ENCODE assay signal across 13 mouse cellular contexts in the genomic region with DNA sequence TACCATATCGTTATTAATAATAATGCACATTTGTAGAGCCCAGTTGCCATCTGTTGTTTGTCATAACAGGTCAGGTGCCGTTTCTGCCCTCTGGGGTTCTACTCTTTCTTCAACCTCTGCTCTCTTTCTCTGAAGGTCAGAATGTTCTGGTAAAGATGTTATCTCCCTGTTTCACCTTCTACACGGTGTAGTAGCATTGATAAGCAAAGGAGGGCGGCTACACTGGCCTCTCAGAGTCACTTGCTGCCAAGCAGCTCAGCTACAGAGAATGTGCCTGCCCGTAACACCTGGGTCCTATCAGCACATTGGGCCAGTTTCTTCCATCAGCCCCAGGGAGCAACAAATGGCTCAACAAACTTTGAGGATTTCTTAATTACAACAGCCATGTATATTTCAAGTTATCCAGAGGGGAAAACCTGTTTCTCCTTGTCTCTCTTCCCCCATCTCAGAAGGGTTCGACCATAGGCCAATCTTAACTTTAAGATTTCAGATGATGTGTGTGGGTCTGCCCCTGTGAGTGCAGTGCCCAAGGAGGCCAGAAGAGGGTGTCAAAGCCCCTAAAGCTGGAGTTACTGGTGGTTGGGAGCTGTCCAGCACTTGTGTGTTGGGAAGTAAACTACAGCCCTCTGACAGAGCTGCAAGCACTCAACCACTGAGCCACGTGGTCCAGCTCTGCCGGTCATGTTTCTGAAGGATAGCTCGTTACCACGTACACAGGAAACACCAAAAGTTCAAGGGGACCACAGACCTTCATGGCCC. TPM values are rescaled to one million over a fixed set of nuclear protein-coding genes. Genes with fewer than 3 reads are reported as not detected.
DNase-seq lines count a peak whose midpoint lies in the region; ATAC-seq and TF ChIP-seq lines count a peak whose summit lies in the region.
"Had no signal": no experiment of that assay in that cellular context is flagged by ENCODE, and none has a peak within 500 bp of the region (broad histone marks: within the 10 kb centered on the region; RNA-seq: fewer than 3 reads in every experiment).

No protein-coding gene starts in this region.

- DNase-seq in liver, embryonic 14.5 days (ENCODE audit: low read depth in 3 of 3, low spot score in 3 of 3): no peak
- DNase-seq in liver, embryonic 11.5 days (ENCODE audit: low spot score): no peak
- DNase-seq in CH12.LX (ENCODE audit: extremely low read depth) (no peak), R1 (ENCODE audit: low read depth, low spot score) (peak; percentile 89)
- no peak for DNase-seq in left cerebral cortex, adult 2 months (ENCODE audit: extremely low spot score in 1 of 2, low spot score in 2 of 2)
- no peak for DNase-seq in left cerebral cortex, adult 11 months (ENCODE audit: low spot score)
- DNase-seq: cerebellum, adult 9-11 months; kidney, postnatal 10 days; left cerebral cortex, postnatal 4 days had no signal

- H3K27ac ChIP-seq in liver, embryonic 14.5 days: no peak overlapping the region
- H3K27ac ChIP-seq in liver, embryonic 11.5 days (ENCODE audit: low read depth, low read length): no peak overlapping the region
- H3K27ac ChIP-seq in CH12.LX (ENCODE audit: insufficient read depth, low read depth): no peak overlapping the region
- H3K27ac ChIP-seq in left cerebral cortex, adult 2 months: no peak overlapping the region
- no peak overlapping the region for H3K27ac ChIP-seq in forebrain, embryonic 13.5 days
- H3K27ac ChIP-seq: macrophage had no signal

- H3K79me2 ChIP-seq in CH12.LX (replicated peaks; ENCODE audit: control insufficient read depth, extremely low read depth, insufficient read depth, poor library complexity, severe bottlenecking): no peaks in the 10 kb centered on the region

- 74% methylated on average over 10 of the region's 10 CpGs for WGBS in liver, embryonic 14.5 days (ENCODE audit: insufficient replicate concordance)
- 86% methylated on average over 10 of the region's 10 CpGs for WGBS in liver, embryonic 11.5 days
- 95% methylated on average over 10 of the region's 10 CpGs for WGBS in forebrain, embryonic 13.5 days

- peaks cover 0 to 4% of the 10 kb centered on the region in 2 experiments; a peak in 1 of 4 replicates for H3K4me1 ChIP-seq in liver, embryonic 14.5 days (replicated peaks; ENCODE audit: control insufficient read depth in 2 of 2, insufficient read depth in 2 of 2, low read length in 1 of 2)
- no peaks in the 10 kb centered on the region for H3K4me1 ChIP-seq in liver, embryonic 11.5 days (replicated peaks; ENCODE audit: control insufficient read depth, insufficient read depth, low read length)
- peaks cover 0 to 4% of the 10 kb centered on the region in 2 experiments; a peak in 1 of 4 replicates for H3K4me1 ChIP-seq in CH12.LX (ENCODE audit: control insufficient read depth in 1 of 2, insufficient read depth in 2 of 2)
- H3K4me1 ChIP-seq in forebrain, embryonic 13.5 days: no peaks in the 10 kb centered on the region

- H3K9ac ChIP-seq in liver, embryonic 14.5 days (replicated peaks): no peak overlapping the region
- no peak overlapping the region for H3K9ac ChIP-seq in liver, embryonic 11.5 days (ENCODE audit: low read depth, low read length)
- no peak overlapping the region for H3K9ac ChIP-seq in CH12.LX (ENCODE audit: insufficient read depth, low read depth)
- H3K9ac ChIP-seq in forebrain, embryonic 13.5 days: no peak overlapping the region

- TF ChIP-seq EP300 in liver, embryonic 14.5 days (IDR thresholded peaks at IDR 0.05; ENCODE audit: low read depth): no peak
- TF ChIP-seq EP300 in CH12.LX (IDR thresholded peaks at IDR 0.05; ENCODE audit: low read length): no peak

- intact Hi-C loops in left cerebral cortex, adult 2 months (cut with DNase I): no loop called here

- H3K4me2 ChIP-seq in liver, embryonic 14.5 days (ENCODE audit: low read depth): no peak overlapping the region
- H3K4me2 ChIP-seq in liver, embryonic 11.5 days: no peak overlapping the region
- H3K4me2 ChIP-seq in CH12.LX (ENCODE audit: insufficient read depth, low read depth, poor library complexity, severe bottlenecking): no peak overlapping the region
- H3K4me2 ChIP-seq in forebrain, embryonic 13.5 days: no peak overlapping the region

- no peak overlapping the region for H3K4me3 ChIP-seq in liver, embryonic 14.5 days (ENCODE audit: insufficient read depth in 1 of 2, low read depth in 2 of 2, low read length in 2 of 2)
- H3K4me3 ChIP-seq in liver, embryonic 11.5 days (ENCODE audit: low read depth, low read length): no peak overlapping the region
- no peak overlapping the region for H3K4me3 ChIP-seq in CH12.LX (replicated peaks in 1 of 3; ENCODE audit: low read depth in 2 of 3, low read length in 2 of 3, poor library complexity in 1 of 3)
- H3K4me3 ChIP-seq in left cerebral cortex, adult 2 months: no peak overlapping the region
- H3K4me3 ChIP-seq in forebrain, embryonic 13.5 days: no peak overlapping the region
- H3K4me3 ChIP-seq: erythroblast, embryonic 14.5 days had no signal

- H3K27me3 ChIP-seq in liver, embryonic 14.5 days (ENCODE audit: control insufficient read depth, insufficient read depth, low read length): no peaks in the 10 kb centered on the region
- no peaks in the 10 kb centered on the region for H3K27me3 ChIP-seq in liver, embryonic 11.5 days (replicated peaks; ENCODE audit: control insufficient read depth, insufficient read depth, low read length)
- H3K27me3 ChIP-seq in CH12.LX (replicated peaks): no peaks in the 10 kb centered on the region
- H3K27me3 ChIP-seq in forebrain, embryonic 13.5 days: no peaks in the 10 kb centered on the region

- peak; percentile 47; the same call in 1 of the 2 replicates for TF ChIP-seq CTCF in liver, embryonic 14.5 days (IDR thresholded peaks at IDR 0.05; ENCODE audit: low read depth)
- peak in 1 of 2 experiments; percentile 30; a peak in 2 of 4 replicates for TF ChIP-seq CTCF in CH12.LX (conservative IDR thresholded peaks at IDR 0.05 in 1 of 2, IDR thresholded peaks at IDR 0.05 in 1 of 2; ENCODE audit: low read depth in 2 of 2, low read length in 2 of 2)
- no peak; the same call in 1 of the 2 replicates for TF ChIP-seq CTCF in left cerebral cortex, adult 2 months (IDR thresholded peaks at IDR 0.05)

- H3K36me3 ChIP-seq in liver, embryonic 14.5 days (replicated peaks; ENCODE audit: control insufficient read depth, insufficient read depth, low read depth): no peaks in the 10 kb centered on the region
- H3K36me3 ChIP-seq in liver, embryonic 11.5 days (ENCODE audit: control insufficient read depth, insufficient read depth, low read length): no peaks in the 10 kb centered on the region
- peaks cover 0 to 36% of the 10 kb centered on the region in 2 experiments for H3K36me3 ChIP-seq in CH12.LX (replicated peaks in 1 of 2; ENCODE audit: control insufficient read depth in 1 of 2, insufficient read depth in 1 of 2, low read length in 1 of 2)
- no peaks in the 10 kb centered on the region for H3K36me3 ChIP-seq in forebrain, embryonic 13.5 days (ENCODE audit: poor library complexity, severe bottlenecking)

- peak; percentile 4; the same call in 1 of the 2 replicates for TF ChIP-seq RAD21 in CH12.LX (IDR thresholded peaks at IDR 0.05; ENCODE audit: low read depth, low read length)

- no peaks in the 10 kb centered on the region for H3K9me3 ChIP-seq in liver, embryonic 14.5 days (ENCODE audit: control insufficient read depth, low read length)
- H3K9me3 ChIP-seq in liver, embryonic 11.5 days (ENCODE audit: control insufficient read depth, low read length): no peaks in the 10 kb centered on the region
- peaks cover 5% of the 10 kb centered on the region for H3K9me3 ChIP-seq in CH12.LX (replicated peaks; ENCODE audit: low read length)
- no peaks in the 10 kb centered on the region for H3K9me3 ChIP-seq in forebrain, embryonic 13.5 days (replicated peaks)

- in situ Hi-C loops in CH12.LX (cut with MboI; ENCODE audit: low pct_ligation_motif_present, low pct_unique_long_range_greater_than_20kb, low sequenced_read_pairs): loop anchor here (5.0 kb wide), 1 partner anchor 38 kb away; a partner anchor contains a TSS

- no peak for TF ChIP-seq POLR2A in CH12.LX (IDR thresholded peaks at IDR 0.05; ENCODE audit: low read depth, low read length)

- dilution Hi-C loops in CH12.LX (cut with MboI; ENCODE audit: extremely low pct_ligation_motif_present, extremely low pct_unique_long_range_greater_than_20kb, low sequenced_read_pairs): no loop called here

- ATAC-seq in liver, embryonic 14.5 days (ENCODE audit: insufficient read depth): no peak
- no peak for ATAC-seq in liver, embryonic 11.5 days (replicated peaks; ENCODE audit: low FRiP score)
- 0 out of 2 replicates have a peak, but pooled peaks have one; percentile 18 for ATAC-seq in megakaryocyte-erythroid progenitor cell, adult 5-6 weeks (replicated peaks; ENCODE audit: low FRiP score, low TSS enrichment, poor library complexity, severe bottlenecking)
- ATAC-seq in forebrain, embryonic 13.5 days: no peak

TF ChIP-seq in CH12.LX, 34 proteins besides CTCF, POLR2A, EP300 and RAD21:
- no peak for TF ChIP-seq POLR2AphosphoS2 (IDR thresholded peaks at IDR 0.05; ENCODE audit: low read depth, low read length)
- TF ChIP-seq KAT2A (IDR thresholded peaks at IDR 0.05; ENCODE audit: insufficient replicate concordance, low read length): no peak
- TF ChIP-seq SMC3 (IDR thresholded peaks at IDR 0.05; ENCODE audit: low read depth, low read length): peak; percentile 30

RNA-seq across cellular contexts. Expression of a gene that starts 21.1 kb away (rescaled TPM):
- polyA plus RNA-seq in liver, embryonic 14.5 days (2012; rRNA removed): 3.6 and 4.8 TPM in 2 replicates
- 7.4 and 8.3 TPM in 2 replicates for polyA plus RNA-seq in liver, embryonic 14.5 days (2014; fragmentation: Nextera tagmentation; extraction: Ambion mirVana)
- polyA plus RNA-seq in liver, embryonic 11.5 days (2014; fragmentation: Nextera tagmentation; extraction: Ambion mirVana): 17.9 and 21.9 TPM in 2 replicates
- total RNA-seq in CH12.LX (2012; rRNA removed) (7.8 and 8.4 TPM in 2 replicates), CH12.LX (2014; rRNA removed) (9.5 and 10.4 TPM in 2 replicates)
- 8.8 and 9.9 TPM in 2 replicates for polyA plus RNA-seq in CH12.LX (2012; ENCODE audit: insufficient read length, low read depth)
- total RNA-seq in megakaryocyte-erythroid progenitor cell, adult 5-6 weeks (2014; fragmentation: Nextera tagmentation): 18.7 and 28.4 TPM in 2 replicates
- total RNA-seq in megakaryocyte-erythroid progenitor cell, adult 5-6 weeks (2017): 23.4 and 23.7 TPM in 2 replicates
- 10 to 100 TPM; 34.4 to 36.2 TPM for total RNA-seq in left cerebral cortex, adult 2 months (2021)
- polyA plus RNA-seq in forebrain, embryonic 13.5 days (2015; fragmentation: Nextera tagmentation; extraction: Ambion mirVana): 41.2 and 42.5 TPM in 2 replicates

RNA-seq across cellular contexts. Expression of a gene that starts 39.1 kb away (rescaled TPM):
- 12.7 and 16.4 TPM in 2 replicates for polyA plus RNA-seq in liver, embryonic 14.5 days (2012; rRNA removed)
- 29.4 and 34.5 TPM in 2 replicates for polyA plus RNA-seq in liver, embryonic 14.5 days (2014; fragmentation: Nextera tagmentation; extraction: Ambion mirVana)
- polyA plus RNA-seq in liver, embryonic 11.5 days (2014; fragmentation: Nextera tagmentation; extraction: Ambion mirVana): 41.8 and 43.0 TPM in 2 replicates
- total RNA-seq in CH12.LX (2012; rRNA removed): 10.7 and 10.8 TPM in 2 replicates
- 17.1 and 18.4 TPM in 2 replicates for total RNA-seq in CH12.LX (2014; rRNA removed)
- polyA plus RNA-seq in CH12.LX (2012; ENCODE audit: insufficient read length, low read depth): 13.7 and 18.1 TPM in 2 replicates
- 8.7 and 10.9 TPM in 2 replicates for total RNA-seq in megakaryocyte-erythroid progenitor cell, adult 5-6 weeks (2014; fragmentation: Nextera tagmentation)
- total RNA-seq in megakaryocyte-erythroid progenitor cell, adult 5-6 weeks (2017): 15.2 and 19.4 TPM in 2 replicates
- total RNA-seq in left cerebral cortex, adult 2 months (2021): 1 to 10 TPM; 6.5 to 7.7 TPM
- polyA plus RNA-seq in forebrain, embryonic 13.5 days (2015; fragmentation: Nextera tagmentation; extraction: Ambion mirVana): 2.9 and 3.2 TPM in 2 replicates
- polyA plus RNA-seq: erythroblast, embryonic 14.5 days had no signal
